Mouse (Mus musculus) liver, postnatal 0 days (tissue): Measurements from ENCODE around the gene Pafah1b2.

Experiments used
- CTCF ChIP-seq: sonication (generic); IDR thresholded peaks from 2 replicates; pipeline ENCODE4 v1.5.1; 2016; ENCODE audit warnings: antibody characterized with exemption, low read depth
- EP300 ChIP-seq: IDR thresholded peaks from 2 replicates; pipeline ENCODE4 v1.6.1; 2016; ENCODE audit warnings: antibody characterized with exemption, low read depth, mild to moderate bottlenecking

- TF ChIP-seq EP300 (no peak), CTCF (no peak)
These were observed 47.8 kb upstream of the Pafah1b2 start for GRCm38 (mm10) chr9:46060249-46060648.
